Mouse (Mus musculus) monocyte, adult 2 months (primary cell): ENCODE measurements around the gene Gm45785.

Experiments
- DNase-seq, 2 experiments: peaks; one replicate each; pipeline ENCODE4 v3.0.0; 2022; ENCODE audit warnings: low spot score in 2 of 2, low read depth in 1 of 2

Gene Gm45785

GRCm38 (mm10) chr7:140834968-140835757, 21.0 kb downstream of the Gm45785 start, which contains the start of gene Urah:
TSS of gene Urah (plus strand) at chr7:140835018.
- DNase-seq = no peak

GRCm38 (mm10) chr7:140833341-140833740, 22.8 kb downstream of the Gm45785 start:
- no peak for DNase-seq

GRCm38 (mm10) chr7:140831447-140831846, 24.7 kb downstream of the Gm45785 start:
- DNase-seq = no peak

GRCm38 (mm10) chr7:140828171-140828881, 27.8 kb downstream of the Gm45785 start:
- no peak for DNase-seq

DNA sequence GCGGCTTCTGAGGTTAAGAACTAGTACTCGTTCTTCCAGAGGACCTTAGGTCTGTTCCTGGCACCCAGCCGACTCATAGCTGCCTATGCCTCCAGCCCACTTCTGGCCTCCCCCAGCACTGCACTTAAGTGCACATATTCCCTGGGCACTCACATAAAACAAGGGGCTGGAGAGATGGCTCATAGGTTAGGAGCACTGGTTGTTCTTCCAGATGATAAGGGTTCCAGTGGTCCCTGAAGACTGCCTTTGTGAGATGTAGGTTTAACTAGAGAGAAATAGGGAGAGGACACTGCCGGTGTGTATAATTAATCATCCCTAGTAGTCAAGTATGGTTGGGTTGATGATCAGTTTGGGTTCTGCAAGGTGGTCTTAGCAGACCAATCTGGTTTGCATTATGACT, 33.4 kb downstream of the Gm45785 start:
- DNase-seq = no peak

GRCm38 (mm10) chr7:140821653-140822329, 34.3 kb downstream of the Gm45785 start, which contains the start of gene Zfp941:
TSS of gene Zfp941 (minus strand) at chr7:140822178.
- no peak for DNase-seq

DNA sequence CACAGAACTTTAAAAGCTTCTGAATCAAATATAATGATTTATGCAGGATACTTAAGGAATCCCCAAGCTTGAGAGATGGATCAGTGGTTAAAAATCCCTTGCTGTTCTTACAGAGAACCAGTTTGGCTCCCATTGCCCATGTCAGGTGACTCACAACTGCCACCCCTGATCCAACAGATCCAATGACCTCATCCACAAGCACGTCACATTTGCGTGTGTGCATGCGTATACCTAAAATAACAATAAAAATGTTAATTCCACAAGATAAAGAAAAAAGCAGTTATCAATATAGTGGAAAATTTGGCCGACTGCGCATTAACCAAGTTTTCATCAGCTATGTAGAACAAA, 34.9 kb downstream of the Gm45785 start:
- no peak for DNase-seq

DNA sequence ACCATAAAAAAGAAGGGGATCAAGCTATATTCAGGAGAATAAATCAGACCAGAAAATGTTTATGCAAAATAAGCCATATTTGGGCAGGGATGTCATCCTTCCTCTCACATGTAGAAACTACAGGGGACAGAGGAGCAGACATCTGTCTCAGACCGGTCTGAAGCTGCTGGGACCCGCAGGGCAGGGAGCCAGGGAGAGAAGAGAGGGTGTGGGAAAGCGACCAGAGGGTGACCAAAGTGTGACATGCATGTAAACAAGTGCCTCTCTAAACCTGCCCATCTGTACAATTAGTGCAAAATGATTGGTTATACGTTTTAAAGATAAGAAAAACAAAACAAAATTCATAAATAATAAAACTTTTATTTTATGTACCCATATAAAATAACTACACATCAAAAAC, 36.0 kb downstream of the Gm45785 start:
- DNase-seq = no peak

- DNase-seq = no peak
Measured at GRCm38 (mm10) chr7:140812850-140813249, 43.3 kb downstream of the Gm45785 start.

GRCm38 (mm10) chr7:140811714-140812113, 44.4 kb downstream of the Gm45785 start:
- DNase-seq = no peak

DNA sequence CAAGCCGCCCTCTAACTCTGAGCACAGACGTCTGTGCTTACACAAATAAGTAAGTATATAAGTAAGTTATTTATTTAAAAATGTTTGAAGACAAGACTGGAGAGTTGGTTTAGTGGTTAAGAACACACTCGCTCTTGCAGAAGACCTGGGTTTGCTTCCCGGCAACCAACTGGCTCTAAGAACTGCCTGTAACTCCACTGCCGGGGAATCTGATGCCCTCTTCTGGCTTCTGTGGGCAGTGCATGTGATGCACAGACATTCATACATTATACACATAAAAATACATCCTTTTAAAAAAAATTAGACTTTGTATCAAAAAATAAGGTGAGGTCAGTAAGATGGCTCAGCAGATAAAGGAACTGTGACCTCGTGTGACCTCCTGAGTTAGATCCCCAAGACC, 45.6 kb downstream of the Gm45785 start:
- DNase-seq = no peak

GRCm38 (mm10) chr7:140805704-140806103, 50.4 kb downstream of the Gm45785 start:
- no peak for DNase-seq

- no peak for DNase-seq
Measured at GRCm38 (mm10) chr7:140802629-140803028, 53.5 kb downstream of the Gm45785 start.

- DNase-seq = no peak
Measured at GRCm38 (mm10) chr7:140798212-140798611, 57.9 kb downstream of the Gm45785 start.

- DNase-seq = no peak
Measured at GRCm38 (mm10) chr7:140797619-140798018, 58.5 kb downstream of the Gm45785 start.

- DNase-seq = no peak
Measured at GRCm38 (mm10) chr7:140793541-140793940, 62.6 kb downstream of the Gm45785 start.

DNA sequence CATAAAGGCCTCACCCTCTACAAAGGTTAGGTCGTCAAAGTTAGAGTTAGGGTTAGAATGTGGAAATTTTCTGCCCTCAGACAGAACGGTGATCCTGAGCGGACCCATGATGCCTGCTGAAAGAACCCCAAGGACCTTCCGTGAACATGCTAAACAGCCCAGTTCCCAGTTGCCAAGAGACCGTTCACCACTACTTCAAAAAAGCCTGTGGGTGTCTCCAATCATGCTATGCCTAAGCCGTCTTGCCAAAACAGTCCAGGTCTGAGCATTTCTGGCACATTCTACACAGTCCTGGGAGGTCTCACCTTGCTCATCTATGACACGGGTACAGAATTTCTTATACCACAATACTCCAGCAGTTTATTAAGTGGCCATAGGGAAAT, 68.1 kb downstream of the Gm45785 start:
- no peak for DNase-seq

DNA sequence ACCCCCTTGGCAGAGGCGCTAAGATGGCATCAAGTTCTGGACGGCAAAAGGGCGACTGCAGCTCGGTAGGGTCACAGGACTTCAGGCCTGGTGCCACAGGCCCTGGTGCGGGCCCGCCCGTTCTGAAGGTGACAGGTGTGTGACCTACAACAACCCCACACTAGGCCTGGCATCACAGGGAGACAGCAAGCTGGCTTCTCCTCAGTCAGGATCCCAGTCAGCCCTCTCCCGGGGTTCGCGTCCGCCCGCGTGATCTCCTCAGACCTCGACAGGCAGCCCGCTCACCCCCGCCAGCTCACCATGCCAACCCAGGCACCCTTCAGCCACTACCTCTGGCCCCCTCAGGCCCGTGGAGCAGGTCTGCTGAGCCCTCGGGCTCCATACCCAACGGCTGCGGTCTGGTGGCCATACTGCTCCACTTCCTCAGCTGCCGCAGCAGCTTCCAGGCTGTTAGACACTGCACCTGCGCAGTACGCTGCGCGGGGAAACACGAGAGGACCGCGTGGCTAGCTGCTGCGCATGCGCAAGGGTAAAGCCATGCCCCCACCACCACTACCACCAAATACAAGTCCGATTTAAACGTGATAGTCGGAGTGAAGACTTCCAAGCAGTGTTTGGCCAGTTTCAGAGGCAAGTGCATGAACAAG, 68.6 kb downstream of the Gm45785 start, which contains the start of gene Syce1:
Gene Syce1, minus strand, starts transcription at position 447 of the 647 bp plus-strand sequence.
- DNase-seq = no peak

- no peak for DNase-seq
Measured at GRCm38 (mm10) chr7:140780548-140780947, 75.6 kb downstream of the Gm45785 start.
